8 mouse cellular contexts compared by ENCODE assay signal in genomic region chr5:24840975-24841431, GRCm38 (mm10). TPM values are rescaled to one million over a fixed set of nuclear protein-coding genes. Genes with fewer than 3 reads are reported as not detected.
A peak's percentile ranks its signal among the peaks of the same experiment; 100 is the strongest.
DNase-seq lines count a peak whose midpoint lies in the region; ATAC-seq and TF ChIP-seq lines count a peak whose summit lies in the region.

No protein-coding gene starts in this region.

- peaks cover 58% of the 10 kb centered on the region for H3K79me3 ChIP-seq in C2C12 (ENCODE audit: low read depth)

- DNase-seq in adrenal gland, postnatal 14 days = peak; percentile 43
- DNase-seq in adrenal gland, adult 18-20 months (ENCODE audit: low spot score in 2 of 2) = no peak
- peak; percentile 36 for DNase-seq in limb, embryonic 10.5 days (ENCODE audit: low spot score)
- no peak for DNase-seq in gastrocnemius, postnatal 36 days
- DNase-seq in frontal cortex, postnatal 25 days (ENCODE audit: low spot score in 2 of 2) = no peak

- H3K9ac ChIP-seq in forebrain, embryonic 15.5 days (replicated peaks) = peak overlapping the region; percentile 83
- peak overlapping the region; percentile 89 for H3K9ac ChIP-seq in neural tube, embryonic 15.5 days (replicated peaks)

- H3K27ac ChIP-seq in forebrain, embryonic 15.5 days (replicated peaks) = peak overlapping the region; percentile 93
- H3K27ac ChIP-seq in limb, embryonic 10.5 days = peak overlapping the region; percentile 98
- H3K27ac ChIP-seq in neural tube, embryonic 15.5 days (replicated peaks) = peak overlapping the region; percentile 98; the same call in 1 of the 2 replicates

- H3K4me2 ChIP-seq in forebrain, embryonic 15.5 days (replicated peaks) = peak overlapping the region; percentile 81
- peak overlapping the region; percentile 93 for H3K4me2 ChIP-seq in neural tube, embryonic 15.5 days

- intact Hi-C loops in gastrocnemius, postnatal 36 days (cut with DNase I) = no loop called here

- peaks cover 39% of the 10 kb centered on the region for H3K4me1 ChIP-seq in forebrain, embryonic 15.5 days
- H3K4me1 ChIP-seq in limb, embryonic 10.5 days = peaks cover 26% of the 10 kb centered on the region
- peaks cover 42% of the 10 kb centered on the region for H3K4me1 ChIP-seq in neural tube, embryonic 15.5 days

- TF ChIP-seq CTCF in C2C12 (IDR thresholded peaks at IDR 0.05; ENCODE audit: control insufficient read depth, insufficient read depth, insufficient read length) = no peak

- H3K79me2 ChIP-seq in C2C12 (ENCODE audit: control insufficient read depth, insufficient read depth) = peaks cover 60% of the 10 kb centered on the region

- 15% methylated on average over 11 of the region's 11 CpGs for WGBS in forebrain, embryonic 15.5 days
- WGBS in limb, embryonic 10.5 days = 29% methylated on average over 11 of the region's 11 CpGs
- 17% methylated on average over 11 of the region's 11 CpGs for WGBS in neural tube, embryonic 15.5 days

- peak overlapping the region; percentile 92 for H3K4me3 ChIP-seq in C2C12 (ENCODE audit: insufficient read depth, poor library complexity, severe bottlenecking)
- peak overlapping the region; percentile 59 for H3K4me3 ChIP-seq in forebrain, embryonic 15.5 days
- H3K4me3 ChIP-seq in limb, embryonic 10.5 days = peak overlapping the region; percentile 90
- H3K4me3 ChIP-seq in neural tube, embryonic 15.5 days (replicated peaks) = peak overlapping the region; percentile 89

- H3K27me3 ChIP-seq in C2C12 (ENCODE audit: control insufficient read depth, insufficient read depth, insufficient read length) = no peaks in the 10 kb centered on the region
- H3K27me3 ChIP-seq in forebrain, embryonic 15.5 days = no peaks in the 10 kb centered on the region
- no peaks in the 10 kb centered on the region for H3K27me3 ChIP-seq in limb, embryonic 10.5 days (ENCODE audit: low read depth, poor library complexity, severe bottlenecking)
- H3K27me3 ChIP-seq in neural tube, embryonic 15.5 days (replicated peaks) = no peaks in the 10 kb centered on the region

- no peak for ATAC-seq in forebrain, embryonic 15.5 days (replicated peaks)
- no peak for ATAC-seq in neural tube, embryonic 15.5 days (ENCODE audit: low FRiP score)

- H3K9me3 ChIP-seq in forebrain, embryonic 15.5 days = no peaks in the 10 kb centered on the region
- no peaks in the 10 kb centered on the region for H3K9me3 ChIP-seq in limb, embryonic 10.5 days (replicated peaks)
- no peaks in the 10 kb centered on the region for H3K9me3 ChIP-seq in neural tube, embryonic 15.5 days (replicated peaks)

- no peaks in the 10 kb centered on the region for H3K36me3 ChIP-seq in C2C12 (ENCODE audit: control insufficient read depth, insufficient read depth)
- no peaks in the 10 kb centered on the region for H3K36me3 ChIP-seq in forebrain, embryonic 15.5 days
- H3K36me3 ChIP-seq in limb, embryonic 10.5 days = no peaks in the 10 kb centered on the region
- no peaks in the 10 kb centered on the region for H3K36me3 ChIP-seq in neural tube, embryonic 15.5 days

- H3ac ChIP-seq in C2C12 (ENCODE audit: control insufficient read depth, insufficient read length, low read depth) = peak overlapping the region; percentile 99

TF ChIP-seq in C2C12, 6 proteins besides CTCF, POLR2A, EP300 and RAD21:
- TF ChIP-seq MYOD1 (IDR thresholded peaks at IDR 0.05; ENCODE audit: control insufficient read depth, insufficient read length, low read depth) (no peak), CEBPB (IDR thresholded peaks at IDR 0.05; ENCODE audit: low read depth) (no peak), MYOG (IDR thresholded peaks at IDR 0.05; ENCODE audit: control insufficient read depth, extremely low read depth, insufficient read length) (no peak), MAX (IDR thresholded peaks at IDR 0.05) (no peak), USF1 (IDR thresholded peaks at IDR 0.05; ENCODE audit: low read depth) (no peak), FOSL1 (IDR thresholded peaks at IDR 0.05; ENCODE audit: insufficient read depth, low read length, poor library complexity, severe bottlenecking) (no peak)

RNA-seq across cellular contexts. Expression of gene Rheb, which starts 1.4 kb away (rescaled TPM):
- 68.6 and 76.1 TPM in 2 replicates for total RNA-seq in adrenal gland, postnatal 14 days (2021)
- total RNA-seq in adrenal gland, adult 18-20 months (2021) = 10 to 100 TPM; 82.7 to 87.0 TPM
- 47.8 TPM for polyA plus RNA-seq in C2C12 (2012; fragmentation: generic; extraction: Trizol)
- 231 and 243 TPM in 2 replicates for polyA plus RNA-seq in forebrain, embryonic 15.5 days (2015; fragmentation: Nextera tagmentation; extraction: Ambion mirVana)
- polyA plus RNA-seq in limb, embryonic 10.5 days (2016; fragmentation: Nextera tagmentation; extraction: Ambion mirVana) = 179 and 186 TPM in 2 replicates
- 230 and 258 TPM in 2 replicates for polyA plus RNA-seq in neural tube, embryonic 15.5 days (2015; fragmentation: Nextera tagmentation; extraction: Ambion mirVana)
- total RNA-seq in gastrocnemius, postnatal 36 days (2021) = 10 to 100 TPM; 55.9 to 62.0 TPM

Comparison
In these comparisons a context has a peak if more than half of its experiments do, and no peak if none do; other contexts are left out.
1. DNase-seq: peak in adrenal gland, postnatal 14 days (single experiment) and limb, embryonic 10.5 days (single experiment); none in adrenal gland, adult 18-20 months (0 of 2), gastrocnemius, postnatal 36 days (0 of 2) and frontal cortex, postnatal 25 days (0 of 2).
2. Peak in every context shown above with its lines, with median percentiles within 50 percentile points of each other: H3K4me3 ChIP-seq and H3K27ac ChIP-seq.